Mouse (Mus musculus) frontal cortex, adult (tissue): Measurements from ENCODE around the gene Rhox6.
"Not testable (repeated sequence)": the region's sequence is repeated elsewhere in the genome, so short reads cannot be mapped to it uniquely, and the experiment has no call there.

Source experiments
- ATAC-seq: cut with Nextera tagmentation; 2 replicates; pipeline ENCODE4 v1.9.2; 2017; ENCODE audit warnings: mild to moderate bottlenecking, moderate library complexity, mixed read lengths; ENCODE audit not compliant: low TSS enrichment

Gene Rhox6

DNA sequence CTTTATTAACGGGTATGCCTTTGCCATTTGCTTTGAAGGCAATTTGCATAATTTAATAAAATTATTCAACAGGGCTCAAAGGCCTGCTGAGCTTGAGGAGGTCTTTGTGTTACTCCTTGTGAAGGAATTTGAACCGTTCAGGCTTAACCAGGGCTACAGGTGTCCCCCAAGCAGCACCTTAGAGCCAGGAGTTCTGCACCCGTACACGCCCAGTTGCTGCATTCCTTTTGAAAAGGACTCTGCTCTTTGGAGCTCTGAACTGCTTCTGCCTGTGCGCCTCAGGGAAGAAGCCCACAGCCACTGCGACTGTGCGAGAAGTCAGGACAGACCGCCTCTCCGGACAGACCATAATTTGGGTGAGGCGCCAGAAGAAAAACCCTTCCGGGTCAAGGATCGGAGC lies at the start of gene Rhox6:
TSS of gene Rhox6 (plus strand) at position 301 of the 400 bp plus-strand sequence.
- ATAC-seq, result not testable (repeated sequence)

- no peak for ATAC-seq
Measured at GRCm38 (mm10) chrX:37807286-37808080, 19.2 kb upstream of the Rhox6 start.

GRCm38 (mm10) chrX:37809396-37809795 lies 17.3 kb upstream of the Rhox6 start:
- ATAC-seq, result no peak

DNA sequence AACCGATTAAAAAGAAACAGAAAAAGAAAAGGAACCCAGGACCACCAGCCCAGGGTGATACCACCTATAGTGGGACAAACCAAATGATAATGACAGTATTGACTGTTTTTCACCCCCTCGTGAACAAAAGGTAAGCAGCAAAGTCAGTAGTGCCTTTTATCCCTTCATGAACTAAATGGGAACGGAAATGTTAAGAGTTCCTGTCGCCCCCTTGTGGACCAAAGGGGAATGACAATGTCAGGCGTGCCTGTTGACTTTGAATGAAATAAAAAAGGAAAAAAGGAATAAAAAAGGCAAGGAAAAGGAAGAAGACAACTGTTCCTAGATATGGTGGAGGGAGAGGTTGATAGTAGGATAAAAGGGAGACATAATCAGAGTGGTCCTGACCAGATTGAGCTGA lies 15.5 kb upstream of the Rhox6 start:
- no peak for ATAC-seq

DNA sequence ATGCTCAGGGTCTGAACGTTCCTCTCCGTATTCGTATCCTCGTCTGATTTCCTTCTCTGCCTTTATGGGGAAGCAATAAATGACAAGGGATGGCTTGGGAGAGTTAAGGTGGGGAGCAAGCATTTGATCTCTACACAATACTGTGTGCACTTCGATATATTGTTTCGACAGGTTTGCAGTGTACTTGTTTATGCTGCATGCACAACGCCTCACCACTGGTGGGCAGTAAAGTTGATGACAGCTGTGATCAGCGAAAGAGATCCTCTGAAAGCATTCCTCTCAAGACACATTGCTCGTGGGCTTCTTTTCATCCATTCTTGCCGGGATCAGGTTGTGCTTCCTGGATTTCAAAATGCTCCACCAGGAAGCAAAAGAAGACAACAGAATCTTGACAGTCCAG lies 11.0 kb upstream of the Rhox6 start:
- no peak for ATAC-seq

GRCm38 (mm10) chrX:37831386-37831785 lies 4.7 kb downstream of the Rhox6 start, which contains the start of gene Rhox7a:
Rhox7a (plus strand) TSS chrX:37831686.
- not testable (repeated sequence) for ATAC-seq

- ATAC-seq, result no peak
Measured at GRCm38 (mm10) chrX:37871641-37872040, 44.9 kb downstream of the Rhox6 start.

GRCm38 (mm10) chrX:37878844-37879243 lies 52.1 kb downstream of the Rhox6 start, which contains the start of gene Rhox8:
Rhox8 (minus strand) TSS chrX:37878944.
- no peak for ATAC-seq
